Mouse (Mus musculus) gastrocnemius, postnatal 14 days (tissue): ENCODE measurements at regions not wholly inside any gene's neighbourhood (a gene's known extent, or its start where the extent isn't known, plus 50 kb on each side); places are given as distances from the start of the nearest gene placed in this dataset.

Experiments used
- DNase-seq: peaks from one replicate; pipeline ENCODE4 v3.0.0; 2021; ENCODE audit warnings: mixed read lengths
- intact Hi-C: fragments of 180-260 bp; cut with DNase I; formaldehyde crosslinking; loops from one replicate; pipeline ENCODE4 v1.15.1; 2025; ENCODE audit warnings: low total_unique reads

DNA sequence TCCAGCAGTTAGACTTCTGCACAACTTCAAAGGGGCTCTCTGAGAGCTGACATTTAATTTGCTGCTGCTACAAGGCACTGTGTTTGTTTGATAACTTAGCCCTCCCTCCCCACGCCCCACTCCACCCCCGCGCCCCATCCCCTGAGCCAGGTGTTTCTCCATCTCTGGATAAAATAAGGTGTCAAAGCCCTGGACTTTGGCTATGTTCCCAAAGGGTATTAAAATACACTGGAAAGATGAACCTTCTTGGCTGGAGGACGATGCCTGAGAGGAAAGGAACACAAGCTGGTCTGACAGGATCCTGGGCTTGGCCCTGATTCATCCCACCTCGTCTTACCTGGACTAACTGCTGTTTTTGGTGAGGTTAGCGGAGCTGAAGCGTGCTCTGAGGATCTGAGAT, 80.5 kb upstream of the Tsc22d2 start:
- no peak for DNase-seq
- intact Hi-C loops: no loop called here

DNA sequence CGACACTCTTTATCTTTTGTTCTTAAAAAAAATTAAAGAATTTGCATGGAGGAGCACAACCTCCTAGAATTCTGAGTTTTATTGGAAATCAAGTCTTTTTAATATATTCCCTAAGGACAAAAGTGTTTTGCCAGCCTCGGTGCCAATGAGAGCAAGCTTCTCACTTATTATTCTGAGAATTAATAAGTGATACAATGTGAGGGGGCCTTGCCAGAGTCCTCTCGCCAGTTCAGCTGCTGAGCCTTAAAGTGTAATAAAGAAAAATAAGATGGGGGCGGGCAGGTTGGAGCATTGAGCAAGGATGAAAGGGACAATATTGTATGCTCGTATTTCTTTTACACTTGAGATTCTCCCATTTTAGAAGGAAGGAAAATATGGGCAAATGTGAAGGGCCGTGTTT, 79.2 kb upstream of the Tsc22d2 start:
- DNase-seq: no peak
- intact Hi-C loops: no loop called here

- intact Hi-C loops: no loop called here
- DNase-seq: no peak
Observed at GRCm38 (mm10) chr3:58336135-58336534, 78.4 kb upstream of the Tsc22d2 start.

- DNase-seq: no peak
- intact Hi-C loops: no loop called here
Observed at GRCm38 (mm10) chr3:58336590-58336989, 77.9 kb upstream of the Tsc22d2 start.

DNA sequence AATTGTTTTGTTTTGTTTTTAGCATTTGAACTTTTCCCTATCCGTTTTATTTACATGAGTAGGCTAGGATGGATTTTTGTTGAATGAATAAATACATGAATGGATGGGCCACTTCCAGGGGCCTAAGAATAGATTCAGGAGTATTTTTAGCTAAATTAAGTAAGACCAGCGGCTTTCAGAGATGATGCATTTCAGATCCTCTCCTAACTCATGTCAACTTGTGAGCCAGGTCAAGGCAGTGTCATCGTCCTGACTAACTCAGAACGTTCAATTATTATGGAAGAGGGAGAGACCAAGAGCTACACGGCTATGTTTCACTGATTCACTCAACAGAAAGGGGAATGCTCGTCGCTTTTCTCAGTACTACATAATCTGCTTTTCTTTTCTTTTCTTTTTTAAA, 75.5 kb upstream of the Tsc22d2 start:
- DNase-seq: no peak
- intact Hi-C loops: no loop called here

DNA sequence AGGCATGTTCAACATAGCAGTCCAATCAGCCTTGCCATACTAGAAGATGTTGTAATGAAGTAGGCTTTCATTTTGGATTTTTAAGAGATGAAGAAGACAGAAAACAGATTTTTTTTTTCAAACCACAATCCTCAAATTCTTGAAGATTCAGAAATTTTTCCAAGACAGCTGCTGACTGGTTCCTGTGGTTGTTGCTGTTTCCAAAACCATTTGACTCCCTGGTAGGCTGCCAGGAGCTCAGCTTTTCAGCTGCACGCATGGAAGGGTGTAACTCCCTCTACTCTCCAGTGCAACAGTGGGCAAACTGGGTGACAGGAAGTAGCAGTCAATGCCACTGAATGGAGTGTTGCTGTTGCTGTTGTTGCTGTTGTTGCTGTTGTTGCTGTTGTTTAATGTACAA, 72.4 kb upstream of the Tsc22d2 start:
- peak; percentile 15 for DNase-seq
- intact Hi-C loops: no loop called here

GRCm38 (mm10) chr3:58362563-58362962, 52.0 kb upstream of the Tsc22d2 start:
- intact Hi-C loops: no loop called here
- DNase-seq: no peak

- intact Hi-C loops: no loop called here
- DNase-seq: no peak
Observed at GRCm38 (mm10) chr3:58364526-58364925, 50.0 kb upstream of the Tsc22d2 start.
